Comparison of ENCODE assay signal across 12 mouse cellular contexts in genomic region chr4:45524602-45525001, GRCm38 (mm10).
"Had no signal": no experiment of that assay in that cellular context is flagged by ENCODE, and none has a peak within 500 bp of the region (broad histone marks: within the 10 kb centered on the region; RNA-seq: fewer than 3 reads in every experiment).

No protein-coding gene starts in this region.

- H3K9ac ChIP-seq: limb, embryonic 15.5 days; midbrain, embryonic 12.5 days; stomach, embryonic 15.5 days had no signal

- H3K36me3 ChIP-seq: midbrain, embryonic 12.5 days had no signal

- H3K4me2 ChIP-seq: limb, embryonic 15.5 days; midbrain, embryonic 12.5 days; stomach, embryonic 15.5 days had no signal

- H3K27me3 ChIP-seq: limb, embryonic 15.5 days; stomach, embryonic 15.5 days had no signal

- H3K9me3 ChIP-seq: limb, embryonic 15.5 days; midbrain, embryonic 12.5 days; stomach, embryonic 15.5 days had no signal

- H3K4me3 ChIP-seq: limb, embryonic 15.5 days; midbrain, embryonic 12.5 days; stomach, embryonic 15.5 days had no signal

- ATAC-seq: intestine, embryonic 16.5 days; midbrain, embryonic 16.5 days had no signal

- H3K27ac ChIP-seq: kidney, postnatal 0 days; limb, embryonic 15.5 days; midbrain, embryonic 12.5 days; stomach, embryonic 15.5 days had no signal

- DNase-seq: kidney, adult 8-10 months; left cerebral cortex, postnatal 4 days; lung, adult 18-20 months; right cerebral cortex, postnatal 14 days; thymus, adult 2 months; thymus, postnatal 25 days had no signal
